Mouse (Mus musculus) erythroblast, embryonic 14.5 days (primary cell): ENCODE measurements around the gene Krt19.

Source experiments
- GATA1 ChIP-seq: IDR thresholded peaks from 2 replicates; pipeline ENCODE4 v1.6.1; 2012; ENCODE audit warnings: low read length, inconsistent platforms, mixed read lengths
- TAL1 ChIP-seq: IDR thresholded peaks from 3 replicates; pipeline ENCODE4 v1.6.1; 2012; ENCODE audit warnings: low read length, inconsistent platforms, mixed read lengths

DNA sequence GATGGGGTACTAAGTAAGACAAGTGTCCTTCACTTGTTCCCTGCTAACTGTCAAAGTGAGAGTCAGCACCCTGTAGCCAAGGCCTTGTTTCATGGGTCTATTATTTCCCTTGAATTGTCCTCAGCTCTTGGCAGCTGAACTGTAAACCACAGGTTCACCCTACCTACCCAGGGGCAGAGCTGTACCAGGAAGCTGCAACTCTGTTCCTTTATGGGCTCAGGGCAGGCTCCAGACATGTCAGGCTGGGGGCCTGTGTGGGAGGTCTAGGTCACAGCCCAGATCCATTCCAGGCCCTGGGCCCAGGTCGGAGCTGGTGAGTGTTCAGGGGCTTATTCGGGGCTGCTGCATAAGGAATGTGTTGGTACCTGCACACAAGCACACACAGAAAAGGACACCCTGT, 9.1 kb downstream of the Krt19 start:
- TF ChIP-seq GATA1 (no peak), TAL1 (no peak)
